Mouse (Mus musculus): ENCODE data around the gene Ube2q2. TPM values are rescaled to one million over a fixed set of nuclear protein-coding genes. Genes with fewer than 3 reads are reported as not detected.
"Not testable (repeated sequence)": the region's sequence is repeated elsewhere in the genome, so short reads cannot be mapped to it uniquely, and the experiment has no call there.

Ube2q2 gene
- polyA plus RNA-seq, 1 experiment = 5.3 TPM

DNA sequence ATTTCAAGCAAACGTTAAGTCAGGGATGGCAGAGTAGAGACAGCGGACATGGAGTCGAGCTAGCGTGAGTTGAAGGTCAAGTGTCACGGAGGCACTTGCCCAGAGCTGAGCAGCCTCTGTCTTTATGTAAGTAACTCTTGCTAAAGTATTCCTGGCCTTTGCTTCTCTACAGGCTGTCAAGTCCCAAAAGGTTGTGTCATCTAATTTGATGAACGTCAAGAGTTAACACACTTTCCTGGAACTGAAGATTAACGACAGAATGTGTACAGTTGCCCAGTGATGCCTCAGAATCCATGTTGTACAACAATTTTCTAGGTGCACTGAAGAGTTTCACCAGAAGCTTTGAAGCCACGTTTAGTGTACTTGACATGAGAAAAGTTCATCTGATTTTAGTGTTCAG lies 97.8 kb downstream of the Ube2q2 start:
- TF ChIP-seq POLR2A (IDR thresholded peaks at IDR 0.05; ENCODE audit: low read depth, low read length) (no peak), CTCF (IDR thresholded peaks at IDR 0.05; ENCODE audit: extremely low read depth, insufficient read length, insufficient replicate concordance, low read depth, low read length) (no peak)
- Histone ChIP-seq H3K27ac (ENCODE audit: insufficient read depth, low read depth, low read length) (no peak overlapping the region), H3K36me3 (ENCODE audit: control insufficient read depth, insufficient read depth, low read length) (no peaks in the 10 kb centered on the region), H3K4me1 (ENCODE audit: control insufficient read depth, insufficient read depth, insufficient read length, low read length) (peaks cover 17% of the 10 kb centered on the region; the same call in 1 of the 2 replicates), H3K4me3 (ENCODE audit: low read depth, low read length) (no peak overlapping the region), H3K27me3 (ENCODE audit: control insufficient read depth, insufficient read depth, low read length) (no peaks in the 10 kb centered on the region)
- 83% methylated on average over 8 of the region's 8 CpGs for WGBS

DNA sequence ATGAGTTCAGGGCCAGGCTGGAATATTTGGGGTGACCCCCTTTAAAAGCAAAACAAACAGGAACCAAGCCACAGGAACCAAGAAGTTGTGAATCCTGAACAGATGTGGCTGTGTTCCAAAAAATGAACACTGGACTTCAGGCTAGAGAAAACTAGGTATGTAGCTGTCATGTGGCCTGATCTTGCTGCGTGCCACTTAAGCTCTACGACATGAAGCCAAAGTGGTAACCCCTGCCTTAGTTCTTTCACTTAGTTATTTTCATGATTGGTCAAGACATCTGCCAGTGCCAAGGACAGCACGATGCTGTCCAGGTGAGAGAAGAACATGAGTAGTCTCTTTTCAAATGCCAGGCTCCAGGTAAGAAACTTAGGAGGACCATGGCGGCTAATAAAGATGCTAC lies 98.3 kb downstream of the Ube2q2 start:
- Histone ChIP-seq H3K36me3 (ENCODE audit: control insufficient read depth, insufficient read depth, low read length) (no peaks in the 10 kb centered on the region), H3K4me3 (ENCODE audit: low read depth, low read length) (no peak overlapping the region), H3K27ac (ENCODE audit: insufficient read depth, low read depth, low read length) (no peak overlapping the region), H3K4me1 (ENCODE audit: control insufficient read depth, insufficient read depth, insufficient read length, low read length) (peaks cover 19% of the 10 kb centered on the region), H3K27me3 (ENCODE audit: control insufficient read depth, insufficient read depth, low read length) (no peaks in the 10 kb centered on the region)
- no peak for TF ChIP-seq CTCF (IDR thresholded peaks at IDR 0.05; ENCODE audit: extremely low read depth, insufficient read length, insufficient replicate concordance, low read depth, low read length)
- no peak for TF ChIP-seq POLR2A (IDR thresholded peaks at IDR 0.05; ENCODE audit: low read depth, low read length)
- 93% methylated on average over 4 of the region's 4 CpGs for WGBS

DNA sequence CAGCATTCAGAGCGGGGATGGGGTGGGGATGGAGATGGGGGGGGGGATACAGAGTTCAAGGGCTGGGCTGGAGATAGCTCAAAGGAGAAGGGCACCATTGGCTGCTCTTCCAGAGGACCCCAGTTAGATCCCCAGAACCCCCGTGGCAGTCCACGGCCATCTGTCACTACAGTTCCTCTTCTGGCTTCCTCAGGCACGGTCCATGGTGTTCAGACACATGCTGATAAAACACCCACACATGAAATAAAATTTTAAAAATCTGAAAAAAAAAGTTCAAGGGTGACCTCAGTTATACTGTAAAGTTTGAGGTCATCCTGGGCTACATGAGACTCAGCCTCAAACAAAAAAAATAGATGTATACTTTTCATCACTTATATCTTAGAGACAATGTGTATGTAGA lies 99.8 kb downstream of the Ube2q2 start:
- peaks cover 19% of the 10 kb centered on the region for H3K4me1 ChIP-seq (ENCODE audit: control insufficient read depth, insufficient read depth, insufficient read length, low read length)
- H3K36me3 ChIP-seq (ENCODE audit: control insufficient read depth, insufficient read depth, low read length) = no peaks in the 10 kb centered on the region
- 83% methylated on average over 4 of the region's 4 CpGs for WGBS
- no peak for TF ChIP-seq POLR2A (IDR thresholded peaks at IDR 0.05; ENCODE audit: low read depth, low read length)
- no peak for TF ChIP-seq CTCF (IDR thresholded peaks at IDR 0.05; ENCODE audit: extremely low read depth, insufficient read length, insufficient replicate concordance, low read depth, low read length)
- H3K27ac ChIP-seq (ENCODE audit: insufficient read depth, low read depth, low read length) = no peak overlapping the region
- no peaks in the 10 kb centered on the region for H3K27me3 ChIP-seq (ENCODE audit: control insufficient read depth, insufficient read depth, low read length)
- no peak overlapping the region for H3K4me3 ChIP-seq (ENCODE audit: low read depth, low read length)

DNA sequence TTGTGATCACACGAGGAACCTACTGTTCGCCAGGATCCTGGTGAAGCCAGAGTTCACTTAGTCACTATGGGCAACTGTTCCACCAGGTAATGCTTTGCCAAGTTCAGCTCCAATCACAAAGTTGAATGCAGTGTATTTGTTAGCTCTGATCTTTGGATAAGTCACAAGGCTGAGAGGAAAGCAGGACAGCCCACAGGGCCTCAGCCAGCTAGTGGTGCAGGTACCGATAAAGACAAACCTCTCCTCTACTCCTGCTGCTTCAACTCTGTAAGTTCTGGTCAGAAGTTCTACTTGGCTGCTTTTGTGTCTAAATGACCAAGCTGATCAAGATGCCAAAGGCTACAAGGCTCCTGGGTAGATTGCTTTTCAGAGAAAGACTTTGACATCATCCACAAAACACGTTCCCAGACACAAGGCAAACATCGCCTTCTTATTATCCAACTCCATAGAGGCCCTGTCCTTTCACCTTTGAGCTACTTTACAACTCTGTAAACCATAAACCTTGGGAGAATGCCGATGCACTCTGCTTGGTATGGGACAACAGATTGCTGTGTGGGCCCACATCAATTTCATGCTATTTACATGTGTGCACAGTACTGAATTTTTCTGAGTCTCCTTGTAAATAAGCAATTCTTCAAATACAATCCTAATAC lies 102.1 kb downstream of the Ube2q2 start:
- peak overlapping the region; percentile 97 for H3K27ac ChIP-seq (ENCODE audit: insufficient read depth, low read depth, low read length)
- H3K4me3 ChIP-seq (ENCODE audit: low read depth, low read length) = no peak overlapping the region
- H3K4me1 ChIP-seq (ENCODE audit: control insufficient read depth, insufficient read depth, insufficient read length, low read length) = peaks cover 17% of the 10 kb centered on the region
- H3K27me3 ChIP-seq (ENCODE audit: control insufficient read depth, insufficient read depth, low read length) = no peaks in the 10 kb centered on the region
- H3K36me3 ChIP-seq (ENCODE audit: control insufficient read depth, insufficient read depth, low read length) = no peaks in the 10 kb centered on the region
- 29% methylated on average over 6 of the region's 6 CpGs for WGBS
- TF ChIP-seq POLR2A (IDR thresholded peaks at IDR 0.05; ENCODE audit: low read depth, low read length) (no peak), CTCF (IDR thresholded peaks at IDR 0.05; ENCODE audit: extremely low read depth, insufficient read length, insufficient replicate concordance, low read depth, low read length) (no peak)

DNA sequence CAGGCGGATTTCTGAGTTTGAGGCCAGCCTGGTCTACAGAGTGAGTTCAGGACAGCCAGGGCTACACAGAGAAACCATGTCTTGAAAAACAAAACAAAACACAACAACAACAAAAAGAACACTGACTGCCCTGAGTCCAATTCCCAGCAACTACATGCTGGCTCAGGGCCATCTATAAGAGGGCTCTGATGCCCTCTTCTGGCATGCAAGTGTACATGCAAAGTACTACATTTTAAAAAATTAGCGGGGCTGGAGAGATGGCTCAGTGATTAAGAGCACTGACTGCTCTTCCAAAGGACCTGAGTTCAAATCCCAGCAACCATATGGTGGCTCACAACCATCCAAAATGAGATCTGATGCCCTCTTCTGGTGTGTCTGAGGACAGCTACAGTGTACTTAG lies 103.4 kb downstream of the Ube2q2 start:
- H3K36me3 ChIP-seq (ENCODE audit: control insufficient read depth, insufficient read depth, low read length); H3K27me3 ChIP-seq (ENCODE audit: control insufficient read depth, insufficient read depth, low read length); H3K4me3 ChIP-seq (ENCODE audit: low read depth, low read length): not testable (repeated sequence)
- Histone ChIP-seq H3K4me1 (ENCODE audit: control insufficient read depth, insufficient read depth, insufficient read length, low read length) (peaks cover 17% of the 10 kb centered on the region), H3K27ac (ENCODE audit: insufficient read depth, low read depth, low read length) (peak overlapping the region; percentile 59; the same call in 1 of the 2 replicates)
- TF ChIP-seq CTCF (IDR thresholded peaks at IDR 0.05; ENCODE audit: extremely low read depth, insufficient read length, insufficient replicate concordance, low read depth, low read length) = 0 out of 2 replicates have a peak, but pooled peaks have one; percentile 25
- 48% methylated on average over 2 of the region's 2 CpGs for WGBS

DNA sequence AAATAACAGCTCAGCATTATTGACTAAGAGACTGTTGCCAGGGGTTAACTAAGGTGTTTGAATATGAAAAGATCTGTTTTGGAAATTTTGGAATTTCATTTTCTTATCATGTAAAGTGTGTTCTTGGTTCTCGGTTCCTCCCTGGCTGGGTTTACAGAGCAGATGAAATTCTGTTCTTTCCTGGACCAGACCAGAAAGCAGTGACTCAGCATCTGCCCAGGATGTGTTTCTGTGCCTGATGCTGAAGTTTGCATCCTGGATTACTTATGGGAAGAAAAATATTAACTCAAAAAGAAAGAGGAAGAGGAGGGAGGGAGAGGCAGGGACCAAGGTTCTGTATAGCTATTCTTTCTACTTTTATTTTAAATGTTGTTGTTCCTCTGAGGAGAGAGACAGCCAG lies 105.2 kb downstream of the Ube2q2 start:
- Histone ChIP-seq H3K4me3 (ENCODE audit: low read depth, low read length) (no peak overlapping the region), H3K27me3 (ENCODE audit: control insufficient read depth, insufficient read depth, low read length) (no peaks in the 10 kb centered on the region), H3K27ac (ENCODE audit: insufficient read depth, low read depth, low read length) (no peak overlapping the region), H3K4me1 (ENCODE audit: control insufficient read depth, insufficient read depth, insufficient read length, low read length) (peaks cover 13% of the 10 kb centered on the region), H3K36me3 (ENCODE audit: control insufficient read depth, insufficient read depth, low read length) (no peaks in the 10 kb centered on the region)
- no peak for TF ChIP-seq POLR2A (IDR thresholded peaks at IDR 0.05; ENCODE audit: low read depth, low read length)
- TF ChIP-seq CTCF (IDR thresholded peaks at IDR 0.05; ENCODE audit: extremely low read depth, insufficient read length, insufficient replicate concordance, low read depth, low read length) = no peak
- 71% methylated on average over 1 of the region's 1 CpGs for WGBS

DNA sequence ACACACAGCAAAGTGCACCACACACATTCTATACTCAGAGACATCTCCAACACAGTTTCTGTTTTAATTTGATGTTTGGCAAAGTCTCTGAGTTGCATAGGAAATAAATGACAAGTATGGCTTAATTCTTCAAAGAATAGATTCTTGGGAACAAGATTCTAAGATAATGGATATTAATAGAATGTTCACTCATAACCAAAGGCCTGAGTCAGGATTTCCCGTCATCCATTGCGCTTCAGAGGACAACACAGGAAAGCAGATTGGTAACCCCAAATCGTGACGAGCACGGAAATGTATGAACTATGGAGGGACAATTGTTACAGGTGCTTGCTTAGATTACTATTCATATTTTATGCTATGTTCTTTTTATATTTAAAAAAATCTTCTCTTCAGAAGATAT lies 106.4 kb downstream of the Ube2q2 start:
- WGBS = 89% methylated on average over 5 of the region's 5 CpGs
- no peak for TF ChIP-seq CTCF (IDR thresholded peaks at IDR 0.05; ENCODE audit: extremely low read depth, insufficient read length, insufficient replicate concordance, low read depth, low read length)
- no peak for TF ChIP-seq POLR2A (IDR thresholded peaks at IDR 0.05; ENCODE audit: low read depth, low read length)

More for the DNA sequence above, 106.4 kb downstream of the Ube2q2 start:
- Histone ChIP-seq H3K27ac (ENCODE audit: insufficient read depth, low read depth, low read length) (no peak overlapping the region), H3K4me1 (ENCODE audit: control insufficient read depth, insufficient read depth, insufficient read length, low read length) (peaks cover 10% of the 10 kb centered on the region), H3K36me3 (ENCODE audit: control insufficient read depth, insufficient read depth, low read length) (no peaks in the 10 kb centered on the region), H3K4me3 (ENCODE audit: low read depth, low read length) (no peak overlapping the region), H3K27me3 (ENCODE audit: control insufficient read depth, insufficient read depth, low read length) (no peaks in the 10 kb centered on the region; the same call in 1 of the 2 replicates)
